Mouse (Mus musculus): ENCODE measurements at regions not wholly inside any gene's neighbourhood (a gene's known extent, or its start where the extent isn't known, plus 50 kb on each side); places are given as distances from the start of the nearest gene placed in this dataset.

DNA sequence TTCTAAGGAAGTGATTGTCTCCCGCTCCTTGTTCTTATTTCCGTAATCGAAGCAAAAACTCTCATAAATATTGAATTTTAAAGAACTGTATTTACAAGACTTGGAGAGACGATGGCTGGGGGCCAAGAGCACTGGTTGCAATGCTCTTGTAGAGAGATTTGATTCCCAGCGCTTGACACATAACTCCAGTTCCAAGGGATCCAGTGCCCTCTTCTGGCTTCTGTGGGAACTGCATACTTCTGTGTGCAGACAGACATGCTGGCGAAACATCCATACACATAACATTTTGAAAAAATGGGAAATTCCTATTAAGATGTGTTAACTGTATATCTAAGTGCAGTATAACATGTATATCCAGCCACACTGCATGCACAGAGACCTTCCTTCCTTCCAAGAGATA is 266.3 kb downstream of the Pax3 start:
- Histone ChIP-seq H3K9ac (replicated peaks; ENCODE audit: low read depth, low read length) (no peak overlapping the region), H3K27me3 (ENCODE audit: control insufficient read depth, insufficient read depth, low read length) (no peaks in the 10 kb centered on the region), H3K36me3 (ENCODE audit: control insufficient read depth, insufficient read depth, low read length) (no peaks in the 10 kb centered on the region), H3K4me3 (ENCODE audit: low read depth, low read length) (no peak overlapping the region), H3K4me2 (replicated peaks; ENCODE audit: low read depth, low read length) (no peak overlapping the region), H3K4me1 (ENCODE audit: control insufficient read depth, insufficient read depth, low read length) (no peaks in the 10 kb centered on the region), H3K27ac (ENCODE audit: low read length) (no peak overlapping the region), H3K9me3 (ENCODE audit: control insufficient read depth, low read depth, low read length) (no peaks in the 10 kb centered on the region)
- 88% methylated on average over 6 of the region's 6 CpGs for WGBS
- ATAC-seq (ENCODE audit: insufficient number of reproducible peaks, insufficient read depth, low FRiP score, low read depth): no peak

- no peaks in the 10 kb centered on the region for H3K36me3 ChIP-seq (ENCODE audit: control insufficient read depth, insufficient read depth, low read length)
- WGBS: 34% methylated on average over 8 of the region's 8 CpGs
- no peaks in the 10 kb centered on the region for H3K9me3 ChIP-seq (ENCODE audit: control insufficient read depth, low read depth, low read length)
- no peak overlapping the region for H3K4me2 ChIP-seq (replicated peaks; ENCODE audit: low read depth, low read length)
- no peak overlapping the region for H3K9ac ChIP-seq (replicated peaks; ENCODE audit: low read depth, low read length)
- no peak overlapping the region for H3K4me3 ChIP-seq (ENCODE audit: low read depth, low read length)
- H3K4me1 ChIP-seq (ENCODE audit: control insufficient read depth, insufficient read depth, low read length): no peaks in the 10 kb centered on the region
- no peak for ATAC-seq (ENCODE audit: insufficient number of reproducible peaks, insufficient read depth, low FRiP score, low read depth)
- no peak overlapping the region for H3K27ac ChIP-seq (ENCODE audit: low read length)
- H3K27me3 ChIP-seq (ENCODE audit: control insufficient read depth, insufficient read depth, low read length): no peaks in the 10 kb centered on the region
Observed at GRCm38 (mm10) chr1:77929552-77929951, 267.4 kb downstream of the Pax3 start.

DNA sequence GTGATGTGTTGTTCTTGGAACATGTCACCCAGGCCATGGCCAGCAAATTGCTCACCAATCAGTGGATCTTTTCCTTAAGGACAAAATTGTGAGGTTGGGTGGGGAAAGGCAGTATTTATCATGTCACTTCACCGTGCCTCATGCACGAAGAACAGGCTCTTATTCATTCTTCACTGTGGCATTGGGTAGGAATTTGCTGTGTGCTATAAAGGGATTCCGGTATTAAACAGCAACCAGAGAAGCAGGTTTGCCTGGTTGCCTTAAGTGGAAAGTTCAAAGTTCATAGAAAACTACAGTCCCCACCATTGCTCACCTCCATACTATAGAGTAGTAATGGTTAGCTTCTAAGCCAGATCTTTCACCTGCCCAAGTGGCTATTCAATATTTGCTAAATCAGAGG is 270.8 kb downstream of the Pax3 start:
- H3K27me3 ChIP-seq (ENCODE audit: control insufficient read depth, insufficient read depth, low read length): no peaks in the 10 kb centered on the region
- no peaks in the 10 kb centered on the region for H3K9me3 ChIP-seq (ENCODE audit: control insufficient read depth, low read depth, low read length)
- no peaks in the 10 kb centered on the region for H3K4me1 ChIP-seq (ENCODE audit: control insufficient read depth, insufficient read depth, low read length)
- no peak overlapping the region for H3K9ac ChIP-seq (replicated peaks; ENCODE audit: low read depth, low read length)
- 70% methylated on average over 3 of the region's 3 CpGs for WGBS
- H3K27ac ChIP-seq (ENCODE audit: low read length): no peak overlapping the region
- H3K36me3 ChIP-seq (ENCODE audit: control insufficient read depth, insufficient read depth, low read length): no peaks in the 10 kb centered on the region
- ATAC-seq (ENCODE audit: insufficient number of reproducible peaks, insufficient read depth, low FRiP score, low read depth): no peak
- H3K4me3 ChIP-seq (ENCODE audit: low read depth, low read length): no peak overlapping the region
- no peak overlapping the region for H3K4me2 ChIP-seq (replicated peaks; ENCODE audit: low read depth, low read length)

DNA sequence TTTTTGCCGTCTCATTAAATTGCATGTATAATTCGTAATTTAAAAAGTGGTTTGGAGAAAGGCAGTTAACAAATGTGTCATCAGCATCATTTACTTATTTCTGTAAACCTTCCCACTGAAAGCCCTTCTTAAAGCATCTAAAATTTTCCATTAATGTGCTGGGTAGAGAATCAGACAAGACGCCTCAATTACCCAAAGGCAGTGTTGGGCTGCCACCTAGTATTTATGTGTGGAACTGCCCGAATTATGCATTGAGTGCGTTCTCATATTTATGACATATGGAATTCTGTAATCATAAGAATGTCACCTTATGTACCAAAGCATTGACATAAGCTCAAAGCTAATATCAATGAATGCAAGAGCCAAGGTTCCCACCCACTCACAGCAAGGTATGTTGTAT is 300.7 kb downstream of the Pax3 start:
- Histone ChIP-seq H3K27ac (ENCODE audit: low read length) (no peak overlapping the region), H3K27me3 (ENCODE audit: control insufficient read depth, insufficient read depth, low read length) (no peaks in the 10 kb centered on the region), H3K4me3 (ENCODE audit: low read depth, low read length) (no peak overlapping the region), H3K4me2 (replicated peaks; ENCODE audit: low read depth, low read length) (no peak overlapping the region), H3K36me3 (ENCODE audit: control insufficient read depth, insufficient read depth, low read length) (no peaks in the 10 kb centered on the region), H3K4me1 (ENCODE audit: control insufficient read depth, insufficient read depth, low read length) (no peaks in the 10 kb centered on the region), H3K9ac (replicated peaks; ENCODE audit: low read depth, low read length) (no peak overlapping the region), H3K9me3 (ENCODE audit: control insufficient read depth, low read depth, low read length) (no peaks in the 10 kb centered on the region)
- ATAC-seq (ENCODE audit: insufficient number of reproducible peaks, insufficient read depth, low FRiP score, low read depth): no peak
- 45% methylated on average over 5 of the region's 5 CpGs for WGBS

GRCm38 (mm10) chr1:77879026-77879425 is 317.9 kb downstream of the Pax3 start:
- H3K36me3 ChIP-seq (ENCODE audit: control insufficient read depth, insufficient read depth, low read length): no peaks in the 10 kb centered on the region
- H3K4me1 ChIP-seq (ENCODE audit: control insufficient read depth, insufficient read depth, low read length): no peaks in the 10 kb centered on the region
- H3K4me3 ChIP-seq (ENCODE audit: low read depth, low read length): no peak overlapping the region
- no peak for ATAC-seq (ENCODE audit: insufficient number of reproducible peaks, insufficient read depth, low FRiP score, low read depth)
- no peaks in the 10 kb centered on the region for H3K9me3 ChIP-seq (ENCODE audit: control insufficient read depth, low read depth, low read length)
- H3K4me2 ChIP-seq (replicated peaks; ENCODE audit: low read depth, low read length): no peak overlapping the region
- H3K27me3 ChIP-seq (ENCODE audit: control insufficient read depth, insufficient read depth, low read length): no peaks in the 10 kb centered on the region
- no peak overlapping the region for H3K27ac ChIP-seq (ENCODE audit: low read length)
- no peak overlapping the region for H3K9ac ChIP-seq (replicated peaks; ENCODE audit: low read depth, low read length)

GRCm38 (mm10) chr1:77870125-77870524 is 326.8 kb downstream of the Pax3 start:
- Histone ChIP-seq H3K9ac (replicated peaks; ENCODE audit: low read depth, low read length) (no peak overlapping the region), H3K4me3 (ENCODE audit: low read depth, low read length) (no peak overlapping the region), H3K36me3 (ENCODE audit: control insufficient read depth, insufficient read depth, low read length) (no peaks in the 10 kb centered on the region), H3K27ac (ENCODE audit: low read length) (no peak overlapping the region), H3K9me3 (ENCODE audit: control insufficient read depth, low read depth, low read length) (no peaks in the 10 kb centered on the region), H3K27me3 (ENCODE audit: control insufficient read depth, insufficient read depth, low read length) (no peaks in the 10 kb centered on the region), H3K4me2 (replicated peaks; ENCODE audit: low read depth, low read length) (no peak overlapping the region), H3K4me1 (ENCODE audit: control insufficient read depth, insufficient read depth, low read length) (no peaks in the 10 kb centered on the region)
- 47% methylated on average over 2 of the region's 2 CpGs for WGBS
- ATAC-seq (ENCODE audit: insufficient number of reproducible peaks, insufficient read depth, low FRiP score, low read depth): no peak

DNA sequence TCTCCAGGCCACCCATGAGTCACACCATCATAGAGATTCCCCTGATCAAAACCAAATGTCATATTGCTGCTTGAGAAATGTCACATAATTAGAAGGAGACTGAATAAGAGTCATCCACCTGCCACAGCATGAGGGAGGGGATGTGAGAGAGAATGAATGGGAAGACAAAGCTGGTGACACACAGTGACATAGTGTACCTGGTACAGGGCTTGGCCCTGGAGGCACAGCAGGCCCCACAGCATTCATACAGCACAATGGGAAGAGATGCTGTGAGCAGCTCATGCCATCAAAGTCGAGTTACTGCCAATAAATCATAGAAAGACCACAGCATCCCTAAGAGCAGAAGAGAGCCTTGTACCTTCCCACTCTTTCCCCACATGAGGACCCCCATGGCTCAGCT is 327.8 kb downstream of the Pax3 start:
- Histone ChIP-seq H3K9ac (replicated peaks; ENCODE audit: low read depth, low read length) (no peak overlapping the region), H3K27me3 (ENCODE audit: control insufficient read depth, insufficient read depth, low read length) (no peaks in the 10 kb centered on the region), H3K4me3 (ENCODE audit: low read depth, low read length) (no peak overlapping the region), H3K36me3 (ENCODE audit: control insufficient read depth, insufficient read depth, low read length) (no peaks in the 10 kb centered on the region), H3K27ac (ENCODE audit: low read length) (no peak overlapping the region), H3K4me1 (ENCODE audit: control insufficient read depth, insufficient read depth, low read length) (no peaks in the 10 kb centered on the region), H3K4me2 (replicated peaks; ENCODE audit: low read depth, low read length) (no peak overlapping the region), H3K9me3 (ENCODE audit: control insufficient read depth, low read depth, low read length) (no peaks in the 10 kb centered on the region)
- 67% methylated on average over 1 of the region's 1 CpGs for WGBS
- ATAC-seq (ENCODE audit: insufficient number of reproducible peaks, insufficient read depth, low FRiP score, low read depth): no peak

GRCm38 (mm10) chr1:77859931-77860330 is 337.0 kb downstream of the Pax3 start:
- no peak for ATAC-seq (ENCODE audit: insufficient number of reproducible peaks, insufficient read depth, low FRiP score, low read depth)
- WGBS: 86% methylated on average over 9 of the region's 9 CpGs
- no peaks in the 10 kb centered on the region for H3K27me3 ChIP-seq (ENCODE audit: control insufficient read depth, insufficient read depth, low read length)

DNA sequence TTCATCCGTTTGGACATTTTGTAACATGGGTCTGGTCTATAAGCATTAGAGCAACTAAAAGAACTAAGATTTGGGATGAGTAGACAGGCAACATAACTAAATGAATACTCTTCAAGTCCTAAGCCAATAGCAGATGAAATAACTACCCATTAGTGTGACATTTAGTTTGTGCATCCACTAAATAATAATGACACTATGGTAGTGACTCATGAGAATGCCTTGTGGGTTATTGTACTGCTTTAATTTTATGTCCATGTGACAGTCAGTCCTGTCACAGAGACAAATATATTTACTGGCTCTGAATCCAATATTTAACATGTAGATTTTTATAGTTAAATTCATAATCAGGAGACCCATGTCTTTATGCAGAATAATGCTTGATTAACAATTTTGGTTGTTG is 339.5 kb upstream of the Epha4 start:
- Histone ChIP-seq H3K9me3 (ENCODE audit: control insufficient read depth, low read depth, low read length) (no peaks in the 10 kb centered on the region), H3K9ac (replicated peaks; ENCODE audit: low read depth, low read length) (no peak overlapping the region), H3K4me2 (replicated peaks; ENCODE audit: low read depth, low read length) (no peak overlapping the region), H3K27me3 (ENCODE audit: control insufficient read depth, insufficient read depth, low read length) (no peaks in the 10 kb centered on the region), H3K27ac (ENCODE audit: low read length) (no peak overlapping the region), H3K4me1 (ENCODE audit: control insufficient read depth, insufficient read depth, low read length) (no peaks in the 10 kb centered on the region), H3K4me3 (ENCODE audit: low read depth, low read length) (no peak overlapping the region), H3K36me3 (ENCODE audit: control insufficient read depth, insufficient read depth, low read length) (no peaks in the 10 kb centered on the region)
- WGBS: 46% methylated on average over 1 of the region's 1 CpGs
- ATAC-seq (ENCODE audit: insufficient number of reproducible peaks, insufficient read depth, low FRiP score, low read depth): no peak

More at GRCm38 (mm10) chr1:77859931-77860330, 337.0 kb downstream of the Pax3 start:
- no peaks in the 10 kb centered on the region for H3K4me1 ChIP-seq (ENCODE audit: control insufficient read depth, insufficient read depth, low read length)
- H3K27ac ChIP-seq (ENCODE audit: low read length): no peak overlapping the region
- H3K9me3 ChIP-seq (ENCODE audit: control insufficient read depth, low read depth, low read length): no peaks in the 10 kb centered on the region
- H3K9ac ChIP-seq (replicated peaks; ENCODE audit: low read depth, low read length): no peak overlapping the region
- H3K4me3 ChIP-seq (ENCODE audit: low read depth, low read length): no peak overlapping the region
- no peak overlapping the region for H3K4me2 ChIP-seq (replicated peaks; ENCODE audit: low read depth, low read length)
- no peaks in the 10 kb centered on the region for H3K36me3 ChIP-seq (ENCODE audit: control insufficient read depth, insufficient read depth, low read length)
